ENCODE assay signal across 26 mouse cellular contexts in genomic region chr17:27541984-27542383, GRCm38 (mm10). TPM values are rescaled to one million over a fixed set of nuclear protein-coding genes. Genes with fewer than 3 reads are reported as not detected.
"Had no signal": no experiment of that assay in that cellular context is flagged by ENCODE, and none has a peak within 500 bp of the region (broad histone marks: within the 10 kb centered on the region; RNA-seq: fewer than 3 reads in every experiment).

No protein-coding gene starts in this region.

- DNase-seq: gastrocnemius, adult 2 months; gastrocnemius, postnatal 10 days; gastrocnemius, postnatal 25 days; heart, adult 18-20 months; heart, postnatal 10 days; heart, postnatal 4 days; kidney, adult 18-20 months; kidney, adult 8-10 months; kidney, postnatal 10 days; kidney, postnatal 25 days; kidney, postnatal 4 days; liver, embryonic 13.5 days had no signal

- H3K36me3 ChIP-seq: heart, embryonic 10.5 days; heart, embryonic 12.5 days; hindbrain, embryonic 13.5 days; intestine, embryonic 15.5 days; limb, embryonic 13.5 days; limb, embryonic 15.5 days; liver, embryonic 13.5 days had no signal

- H3K27ac ChIP-seq: gastrocnemius, adult 2 months; heart, embryonic 10.5 days; hindbrain, embryonic 13.5 days; intestine, embryonic 15.5 days; layer of hippocampus, adult 2 months; left cerebral cortex, adult 2 months; limb, embryonic 13.5 days; limb, embryonic 15.5 days; liver, embryonic 13.5 days had no signal

- H3K9me3 ChIP-seq: heart, embryonic 10.5 days; heart, embryonic 12.5 days; hindbrain, embryonic 13.5 days; intestine, embryonic 15.5 days; limb, embryonic 13.5 days; limb, embryonic 15.5 days; liver, embryonic 13.5 days had no signal

- H3K4me2 ChIP-seq: heart, embryonic 12.5 days; hindbrain, embryonic 13.5 days; intestine, embryonic 15.5 days; limb, embryonic 13.5 days; limb, embryonic 15.5 days; liver, embryonic 13.5 days had no signal

- H3K9ac ChIP-seq: heart, embryonic 12.5 days; hindbrain, embryonic 13.5 days; intestine, embryonic 15.5 days; limb, embryonic 13.5 days; limb, embryonic 15.5 days; liver, embryonic 13.5 days had no signal

- H3K4me1 ChIP-seq: hindbrain, embryonic 13.5 days; limb, embryonic 15.5 days had no signal

- ATAC-seq: hindbrain, embryonic 16.5 days; inflammation-experienced regulatory T-cells, adult 6 months; intestine, embryonic 15.5 days; intestine, postnatal 0 days had no signal

- H3K4me3 ChIP-seq: gastrocnemius, adult 2 months; heart, embryonic 10.5 days; heart, embryonic 12.5 days; hindbrain, embryonic 13.5 days; intestine, embryonic 15.5 days; layer of hippocampus, adult 2 months; left cerebral cortex, adult 2 months; limb, embryonic 13.5 days; limb, embryonic 15.5 days; liver, embryonic 13.5 days had no signal

- H3K27me3 ChIP-seq: intestine, embryonic 15.5 days; limb, embryonic 13.5 days; limb, embryonic 15.5 days had no signal

RNA-seq across cellular contexts. Expression of gene Grm4, which starts 20.8 kb away (rescaled TPM):
- total RNA-seq: gastrocnemius, adult 2 months; granulocyte monocyte progenitor cell, adult 5-6 weeks; liver, adult 2 months had no signal
- polyA plus RNA-seq: heart, embryonic 14.5 days; liver, adult 2 months; liver, embryonic 13.5 days had no signal
